Mouse (Mus musculus) spleen, adult 2 months (tissue): Measurements from ENCODE around the gene Mycbp2.

ENCODE experiments used
- CTCF ChIP-seq: fragments of 200-500 bp; IDR thresholded peaks from 2 replicates; pipeline ENCODE4 v1.5.1; 2011; ENCODE audit warnings: mild to moderate bottlenecking, inconsistent platforms; ENCODE audit not compliant: insufficient read depth, insufficient read length, insufficient replicate concordance; ENCODE audit errors: extremely low read depth
- POLR2A ChIP-seq: fragments of 200-500 bp; IDR thresholded peaks from 2 replicates; pipeline ENCODE4 v1.6.1; 2011; ENCODE audit warnings: low read depth, low read length, inconsistent platforms

DNA sequence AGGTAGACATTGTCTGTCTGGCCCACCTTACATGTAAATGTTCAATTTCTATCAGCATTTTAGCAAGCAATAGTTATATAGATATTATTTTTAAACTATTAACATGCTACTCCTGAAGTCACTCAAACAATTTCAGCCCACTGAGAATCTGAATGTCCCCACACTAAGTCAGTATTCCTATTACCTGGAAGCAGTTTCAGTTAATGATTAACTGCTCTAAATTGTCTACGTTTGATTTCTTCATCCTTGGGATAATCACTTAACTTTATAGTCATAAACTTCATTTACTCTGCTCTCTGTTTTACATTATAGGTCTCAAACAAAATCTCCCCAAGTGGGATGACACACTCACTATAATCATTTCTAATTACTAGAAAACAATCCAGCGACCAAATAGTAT is 60.0 kb downstream of the Mycbp2 start:
- TF ChIP-seq POLR2A (no peak), CTCF (no peak)
